Mouse (Mus musculus): ENCODE measurements around the gene Psen2. TPM values are rescaled to one million over a fixed set of nuclear protein-coding genes. Genes with fewer than 3 reads are reported as not detected.

Gene Psen2
- polyA plus RNA-seq, 1 experiment from 2014 or later: 7.9 TPM

- H3K4me1 ChIP-seq: peaks cover 2% of the 10 kb centered on the region; the same call in 1 of the 2 replicates
- H3K4me3 ChIP-seq (replicated peaks): no peak overlapping the region
- H3K9me3 ChIP-seq: no peaks in the 10 kb centered on the region
- WGBS: 18% methylated on average over 12 of the region's 12 CpGs
- no peaks in the 10 kb centered on the region for H3K36me3 ChIP-seq (replicated peaks)
- no peak overlapping the region for H3K27ac ChIP-seq
- ATAC-seq (ENCODE audit: low FRiP score): peak; percentile 83
- no peak overlapping the region for H3K9ac ChIP-seq
- no peak overlapping the region for H3K4me2 ChIP-seq
- H3K27me3 ChIP-seq: peaks cover 19% of the 10 kb centered on the region
Measured at GRCm38 (mm10) chr1:180268249-180269031, 5.2 kb upstream of the Psen2 start.

- no peak for ATAC-seq (ENCODE audit: low FRiP score)
- H3K27ac ChIP-seq: no peak overlapping the region
- H3K9me3 ChIP-seq: no peaks in the 10 kb centered on the region
- peaks cover 2% of the 10 kb centered on the region; the same call in 1 of the 2 replicates for H3K4me1 ChIP-seq
- H3K36me3 ChIP-seq (replicated peaks): no peaks in the 10 kb centered on the region
- 79% methylated on average over 10 of the region's 10 CpGs for WGBS
- H3K9ac ChIP-seq: no peak overlapping the region
- H3K4me3 ChIP-seq (replicated peaks): no peak overlapping the region
- H3K27me3 ChIP-seq: peaks cover 19% of the 10 kb centered on the region
- H3K4me2 ChIP-seq: no peak overlapping the region
Measured at GRCm38 (mm10) chr1:180267151-180267550, 3.9 kb upstream of the Psen2 start.

GRCm38 (mm10) chr1:180265399-180265798, 2.2 kb upstream of the Psen2 start:
- ATAC-seq (ENCODE audit: low FRiP score): 0 out of 2 replicates have a peak, but pooled peaks have one; percentile 52
- H3K27ac ChIP-seq: no peak overlapping the region
- WGBS: 16% methylated on average over 7 of the region's 7 CpGs
- H3K27me3 ChIP-seq: peaks cover 19% of the 10 kb centered on the region
- H3K4me2 ChIP-seq: peak overlapping the region; percentile 19; the same call in 1 of the 2 replicates
- H3K9ac ChIP-seq: no peak overlapping the region
- no peaks in the 10 kb centered on the region for H3K36me3 ChIP-seq (replicated peaks)
- H3K4me3 ChIP-seq (replicated peaks): no peak overlapping the region
- peaks cover 2% of the 10 kb centered on the region; the same call in 1 of the 2 replicates for H3K4me1 ChIP-seq
- no peaks in the 10 kb centered on the region for H3K9me3 ChIP-seq

- Histone ChIP-seq H3K4me3 (replicated peaks) (no peak overlapping the region), H3K27ac (no peak overlapping the region)
Measured at GRCm38 (mm10) chr1:180264851-180265250, 1.6 kb upstream of the Psen2 start.

GRCm38 (mm10) chr1:180264389-180264788, 1.2 kb upstream of the Psen2 start:
- no peak for ATAC-seq (ENCODE audit: low FRiP score)
- WGBS: 86% methylated on average over 6 of the region's 6 CpGs
- no peaks in the 10 kb centered on the region for H3K9me3 ChIP-seq
- H3K9ac ChIP-seq: no peak overlapping the region
- no peaks in the 10 kb centered on the region for H3K36me3 ChIP-seq (replicated peaks)
- no peak overlapping the region for H3K4me3 ChIP-seq (replicated peaks)
- H3K27ac ChIP-seq: no peak overlapping the region
- peaks cover 19% of the 10 kb centered on the region for H3K27me3 ChIP-seq
- H3K4me2 ChIP-seq: no peak overlapping the region
- peaks cover 2% of the 10 kb centered on the region; the same call in 1 of the 2 replicates for H3K4me1 ChIP-seq

More at GRCm38 (mm10) chr1:180264851-180265250, 1.6 kb upstream of the Psen2 start:
- 70% methylated on average over 10 of the region's 10 CpGs for WGBS
- Histone ChIP-seq H3K9me3 (no peaks in the 10 kb centered on the region), H3K9ac (no peak overlapping the region), H3K4me2 (0 out of 2 replicates have a peak overlapping the region, but pooled peaks have one; percentile 19), H3K4me1 (peaks cover 2% of the 10 kb centered on the region; the same call in 1 of the 2 replicates), H3K27me3 (peaks cover 19% of the 10 kb centered on the region), H3K36me3 (replicated peaks) (no peaks in the 10 kb centered on the region)
- no peak for ATAC-seq (ENCODE audit: low FRiP score)

GRCm38 (mm10) chr1:180261857-180262570, 1.2 kb downstream of the Psen2 start:
- Histone ChIP-seq H3K4me2 (no peak overlapping the region), H3K36me3 (replicated peaks) (no peaks in the 10 kb centered on the region), H3K4me1 (no peaks in the 10 kb centered on the region), H3K9ac (no peak overlapping the region), H3K27ac (no peak overlapping the region), H3K4me3 (replicated peaks) (no peak overlapping the region), H3K9me3 (no peaks in the 10 kb centered on the region), H3K27me3 (peaks cover 9% of the 10 kb centered on the region)
- ATAC-seq (ENCODE audit: low FRiP score): no peak
- WGBS: 84% methylated on average over 8 of the region's 8 CpGs

GRCm38 (mm10) chr1:180261415-180261814, 1.8 kb downstream of the Psen2 start:
- Histone ChIP-seq H3K4me1 (no peaks in the 10 kb centered on the region), H3K27ac (no peak overlapping the region), H3K36me3 (replicated peaks) (no peaks in the 10 kb centered on the region), H3K27me3 (peaks cover 8% of the 10 kb centered on the region; the same call in 1 of the 2 replicates), H3K4me3 (replicated peaks) (no peak overlapping the region), H3K9me3 (no peaks in the 10 kb centered on the region), H3K4me2 (no peak overlapping the region), H3K9ac (no peak overlapping the region)
- ATAC-seq (ENCODE audit: low FRiP score): no peak
- WGBS: 89% methylated on average over 3 of the region's 3 CpGs

- no peaks in the 10 kb centered on the region for H3K9me3 ChIP-seq
- H3K27me3 ChIP-seq: peaks cover 5% of the 10 kb centered on the region; the same call in 1 of the 2 replicates
- 0 out of 2 replicates have a peak, but pooled peaks cover under 1% of the 10 kb centered on the region for H3K4me1 ChIP-seq
- no peak for ATAC-seq (ENCODE audit: low FRiP score)
- H3K4me2 ChIP-seq: no peak overlapping the region
- H3K4me3 ChIP-seq (replicated peaks): no peak overlapping the region
- WGBS: 89% methylated on average over 2 of the region's 2 CpGs
- H3K9ac ChIP-seq: no peak overlapping the region
- no peak overlapping the region for H3K27ac ChIP-seq
- no peaks in the 10 kb centered on the region for H3K36me3 ChIP-seq (replicated peaks)
Measured at GRCm38 (mm10) chr1:180260886-180261285, 2.4 kb downstream of the Psen2 start.

GRCm38 (mm10) chr1:180259753-180260152, 3.5 kb downstream of the Psen2 start:
- no peak for ATAC-seq (ENCODE audit: low FRiP score)
- Histone ChIP-seq H3K4me3 (replicated peaks) (no peak overlapping the region), H3K4me1 (peaks cover 10% of the 10 kb centered on the region), H3K27ac (no peak overlapping the region), H3K36me3 (replicated peaks) (no peaks in the 10 kb centered on the region), H3K9me3 (no peaks in the 10 kb centered on the region), H3K4me2 (no peak overlapping the region), H3K9ac (no peak overlapping the region), H3K27me3 (peaks cover 7% of the 10 kb centered on the region)
- 85% methylated on average over 2 of the region's 2 CpGs for WGBS

GRCm38 (mm10) chr1:180257446-180257845, 5.8 kb downstream of the Psen2 start:
- Histone ChIP-seq H3K4me3 (replicated peaks) (no peak overlapping the region), H3K9me3 (no peaks in the 10 kb centered on the region), H3K27me3 (peaks cover 13% of the 10 kb centered on the region), H3K9ac (no peak overlapping the region), H3K36me3 (replicated peaks) (no peaks in the 10 kb centered on the region), H3K27ac (no peak overlapping the region), H3K4me2 (no peak overlapping the region), H3K4me1 (peaks cover 10% of the 10 kb centered on the region)
- ATAC-seq (ENCODE audit: low FRiP score): no peak
- 87% methylated on average over 6 of the region's 6 CpGs for WGBS

- H3K9ac ChIP-seq: 0 out of 2 replicates have a peak overlapping the region, but pooled peaks have one; percentile 74
- no peak for ATAC-seq (ENCODE audit: low FRiP score)
Measured at GRCm38 (mm10) chr1:180256866-180257265, 6.4 kb downstream of the Psen2 start.

GRCm38 (mm10) chr1:180256138-180256674, 7.0 kb downstream of the Psen2 start:
- H3K4me1 ChIP-seq: peaks cover 14% of the 10 kb centered on the region
- H3K9ac ChIP-seq: peak overlapping the region; percentile 74
- peak; percentile 96 for ATAC-seq (ENCODE audit: low FRiP score)
- H3K4me2 ChIP-seq: peak overlapping the region; percentile 99
- WGBS: under 1% methylated on average over 39 of the region's 39 CpGs
- no peaks in the 10 kb centered on the region for H3K9me3 ChIP-seq
- H3K36me3 ChIP-seq (replicated peaks): no peaks in the 10 kb centered on the region
- H3K4me3 ChIP-seq (replicated peaks): peak overlapping the region; percentile 80
- peaks cover 13% of the 10 kb centered on the region for H3K27me3 ChIP-seq
- peak overlapping the region; percentile 66 for H3K27ac ChIP-seq

More at GRCm38 (mm10) chr1:180256866-180257265, 6.4 kb downstream of the Psen2 start:
- Histone ChIP-seq H3K27ac (no peak overlapping the region), H3K9me3 (no peaks in the 10 kb centered on the region), H3K4me2 (peak overlapping the region; percentile 99), H3K4me3 (replicated peaks) (peak overlapping the region; percentile 80), H3K36me3 (replicated peaks) (no peaks in the 10 kb centered on the region), H3K27me3 (peaks cover 13% of the 10 kb centered on the region), H3K4me1 (peaks cover 10% of the 10 kb centered on the region)
- WGBS: 69% methylated on average over 4 of the region's 4 CpGs

Data from forebrain, embryonic 12.5 days (tissue).